Mouse (Mus musculus): ENCODE data around the gene 4930519G04Rik. TPM values are rescaled to one million over a fixed set of nuclear protein-coding genes. Genes with fewer than 3 reads are reported as not detected.
"Not testable (repeated sequence)": the region's sequence is repeated elsewhere in the genome, so short reads cannot be mapped to it uniquely, and the experiment has no call there.

The 4930519G04Rik gene
- total RNA-seq, 2 experiments from 2014 or later, result not detected

DNA sequence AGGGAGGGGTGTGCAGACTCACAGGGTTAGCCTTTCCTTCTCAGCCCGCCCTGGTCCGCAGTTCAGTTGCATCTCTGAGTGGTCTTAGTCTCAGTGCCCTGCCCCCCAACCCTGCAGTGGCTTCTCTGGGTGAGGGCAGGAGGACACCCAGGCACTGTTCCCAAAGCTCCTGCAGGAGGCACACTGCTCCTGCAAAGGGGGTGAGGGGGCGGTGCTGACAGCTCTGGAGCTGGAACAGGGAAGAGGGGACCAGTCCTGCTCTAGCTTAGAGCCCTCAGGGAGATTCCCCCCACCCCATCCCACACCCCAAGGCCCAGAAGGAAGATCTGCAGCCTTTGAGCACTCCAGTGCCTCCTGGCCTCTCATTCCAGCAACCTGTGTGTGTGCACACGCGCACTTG is 10.8 kb upstream of the 4930519G04Rik start:
- intact Hi-C loops (cut with DNase I), result no loop called here

DNA sequence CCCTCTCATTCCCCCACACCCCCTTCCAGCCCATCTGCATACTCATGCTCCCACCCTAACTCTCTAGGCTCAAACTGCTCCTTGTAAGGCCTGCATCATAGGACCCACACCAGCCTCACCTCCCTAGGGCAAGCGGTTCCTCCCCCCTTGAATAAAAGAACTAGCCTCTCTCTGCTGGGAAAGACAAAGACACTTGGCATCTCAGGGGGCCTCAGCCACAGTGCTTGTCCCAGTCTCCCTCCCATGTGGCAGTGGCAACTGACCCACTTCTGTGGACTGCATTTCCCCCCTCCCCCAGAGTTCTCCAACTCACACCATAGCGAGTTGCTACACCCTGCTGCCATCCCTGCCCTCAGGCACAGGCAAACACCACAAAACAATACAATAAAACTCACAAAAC is 9.1 kb upstream of the 4930519G04Rik start:
- DNase-seq (ENCODE audit: extremely low spot score in 1 of 2, low spot score in 2 of 2), result not testable (repeated sequence)

More for the DNA sequence above, 10.8 kb upstream of the 4930519G04Rik start:
- Histone ChIP-seq H3K4me3 (no peak overlapping the region), H3K27ac (no peak overlapping the region)
- no peak for DNase-seq (ENCODE audit: extremely low spot score in 1 of 2, low spot score in 2 of 2)
- no peak for TF ChIP-seq CTCF (IDR thresholded peaks at IDR 0.05)

DNA sequence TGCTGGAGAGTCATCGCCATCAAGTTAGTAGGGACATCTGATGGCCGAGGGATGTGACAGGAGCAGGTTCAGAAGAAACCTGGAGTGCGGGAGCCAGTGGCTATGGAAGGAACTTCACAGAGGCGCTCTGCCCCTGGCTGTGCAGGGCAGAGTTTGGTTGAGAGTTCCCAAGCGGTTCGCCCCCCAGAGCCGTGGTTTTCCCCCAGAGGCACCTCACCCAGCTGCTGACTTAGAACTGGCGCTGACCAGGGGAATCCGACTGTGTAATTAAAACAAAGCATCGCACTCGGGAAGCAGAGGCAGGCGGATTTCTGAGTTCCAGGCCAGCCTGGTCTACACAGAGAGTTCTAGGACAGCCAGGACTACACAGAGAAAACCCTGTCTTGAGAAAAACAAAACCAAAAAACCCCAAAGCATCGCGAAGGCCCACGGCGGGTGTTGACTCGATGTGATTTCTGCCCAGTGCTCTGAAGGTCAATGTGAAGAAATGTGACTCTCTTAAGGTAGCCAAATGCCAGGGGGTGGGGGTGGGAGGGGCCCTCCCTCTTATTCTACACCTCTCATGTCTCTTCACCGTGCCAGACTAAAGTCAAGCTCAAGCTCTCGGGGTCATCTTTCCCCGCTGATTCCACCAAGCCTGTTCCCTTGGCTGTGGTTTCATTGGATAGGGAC is 1.8 kb upstream of the 4930519G04Rik start:
- Histone ChIP-seq H3K4me3 (no peak overlapping the region), H3K27ac (no peak overlapping the region)
- no peak for TF ChIP-seq CTCF (IDR thresholded peaks at IDR 0.05)
- intact Hi-C loops (cut with DNase I), result no loop called here
- no peak for DNase-seq (ENCODE audit: extremely low spot score in 1 of 2, low spot score in 2 of 2)

More for the DNA sequence above, 9.1 kb upstream of the 4930519G04Rik start:
- H3K27ac ChIP-seq; H3K4me3 ChIP-seq; intact Hi-C loops (cut with DNase I): not testable (repeated sequence)

DNA sequence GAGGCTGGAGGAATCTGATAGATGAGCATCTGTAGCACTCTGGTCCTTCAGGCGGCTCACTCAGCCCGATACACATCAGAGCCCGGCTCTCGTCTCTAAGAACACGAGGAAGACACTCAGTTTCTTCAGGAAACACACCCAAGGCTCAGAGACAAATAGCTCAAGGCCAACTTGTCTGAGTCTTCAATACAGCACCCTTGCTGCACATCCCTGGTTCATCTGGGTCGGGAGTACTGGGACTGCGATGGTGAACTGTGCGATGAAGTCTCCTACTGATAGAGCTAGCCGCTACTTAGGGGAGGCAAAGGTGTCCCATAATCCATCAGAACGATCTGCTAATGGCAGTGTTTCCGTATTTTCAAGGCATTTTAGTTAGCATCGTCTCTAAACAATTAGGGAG is 5.1 kb downstream of the 4930519G04Rik start, which contains the start of gene Gm9936:
Gm9936 (minus strand) TSS at position 101 of the 400 bp plus-strand sequence.
- DNase-seq (ENCODE audit: extremely low spot score in 1 of 2, low spot score in 2 of 2), result no peak
- TF ChIP-seq CTCF (IDR thresholded peaks at IDR 0.05), result no peak
- intact Hi-C loops (cut with DNase I), result loop anchor here (2.0 to 5.0 kb wide), 2 partner anchors 34 to 156 kb away; no protein-coding TSS in a partner anchor
- Histone ChIP-seq H3K27ac (no peak within 1 kb of the TSS), H3K4me3 (peak within 1 kb of the TSS; percentile 21)

DNA sequence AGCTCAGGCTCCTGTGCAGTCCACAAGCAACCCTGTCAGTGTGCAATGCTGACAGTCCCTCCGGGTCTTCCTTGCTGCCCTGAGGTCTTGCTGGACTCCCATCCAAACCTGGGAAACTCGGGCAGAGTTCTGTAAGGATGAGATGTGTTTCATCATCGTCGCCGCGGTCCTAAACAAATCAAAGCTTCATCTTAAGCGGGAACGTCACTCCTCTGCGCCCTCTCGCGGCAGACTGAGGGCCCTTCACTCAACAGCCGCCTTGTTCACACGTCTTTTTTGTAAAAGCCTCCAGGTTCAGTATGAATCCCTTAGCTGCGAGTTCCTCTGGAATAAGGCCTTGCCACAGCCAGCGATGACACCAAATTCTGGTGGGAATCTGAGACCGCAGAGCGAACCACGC is 5.8 kb downstream of the 4930519G04Rik start:
- intact Hi-C loops (cut with DNase I), result loop anchor here (2.0 to 5.0 kb wide), 2 partner anchors 34 to 157 kb away; no protein-coding TSS in a partner anchor
- Histone ChIP-seq H3K27ac (no peak overlapping the region), H3K4me3 (peak overlapping the region; percentile 21)
- TF ChIP-seq CTCF (IDR thresholded peaks at IDR 0.05), result peak; percentile 78
- peak; percentile 66 to 68 for DNase-seq (ENCODE audit: extremely low spot score in 1 of 2, low spot score in 2 of 2)

DNA sequence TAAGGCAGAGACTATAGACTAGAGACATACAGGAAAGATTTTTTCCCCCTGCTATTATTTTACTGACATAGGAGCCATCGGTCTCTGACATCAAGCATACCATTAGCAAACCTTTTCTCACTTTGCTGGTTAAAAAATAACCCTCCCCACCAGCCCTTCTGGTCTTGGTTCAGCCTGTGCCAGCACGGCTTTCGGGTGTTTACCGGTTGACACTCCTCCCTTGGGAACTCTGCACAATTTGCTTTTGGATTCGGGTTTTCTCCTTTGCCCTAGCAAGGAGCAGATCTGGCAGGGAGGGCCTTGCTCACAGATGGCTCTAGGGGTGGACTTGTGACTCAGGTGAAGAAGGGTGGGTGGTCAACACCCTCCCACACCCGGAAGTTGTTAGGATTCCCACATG is 8.3 kb downstream of the 4930519G04Rik start:
- intact Hi-C loops (cut with DNase I), result no loop called here
- Histone ChIP-seq H3K27ac (no peak overlapping the region), H3K4me3 (no peak overlapping the region)
- no peak for TF ChIP-seq CTCF (IDR thresholded peaks at IDR 0.05)
- no peak for DNase-seq (ENCODE audit: extremely low spot score in 1 of 2, low spot score in 2 of 2)

DNA sequence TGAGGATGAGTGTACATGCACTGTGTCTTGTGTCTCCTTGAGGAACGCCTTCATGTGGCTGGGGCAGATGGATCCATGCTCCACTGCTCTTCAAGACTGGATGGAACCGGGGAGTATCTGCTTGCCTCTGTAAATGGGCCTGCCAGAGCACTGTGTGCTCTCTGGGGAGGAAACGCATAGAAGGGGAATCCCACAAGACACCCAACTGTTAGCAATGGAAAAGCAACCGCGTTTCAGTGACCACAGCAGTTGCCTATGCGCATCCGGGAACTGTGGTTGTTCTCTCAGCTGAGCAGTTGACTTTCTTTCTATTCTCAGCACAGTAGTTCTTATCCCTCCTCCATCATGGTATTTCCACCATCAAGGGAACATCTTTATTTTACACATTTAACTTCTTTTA is 11.3 kb downstream of the 4930519G04Rik start:
- Histone ChIP-seq H3K4me3 (no peak overlapping the region), H3K27ac (no peak overlapping the region)
- no peak for DNase-seq (ENCODE audit: extremely low spot score in 1 of 2, low spot score in 2 of 2)
- TF ChIP-seq CTCF (IDR thresholded peaks at IDR 0.05), result no peak
- intact Hi-C loops (cut with DNase I), result no loop called here

DNA sequence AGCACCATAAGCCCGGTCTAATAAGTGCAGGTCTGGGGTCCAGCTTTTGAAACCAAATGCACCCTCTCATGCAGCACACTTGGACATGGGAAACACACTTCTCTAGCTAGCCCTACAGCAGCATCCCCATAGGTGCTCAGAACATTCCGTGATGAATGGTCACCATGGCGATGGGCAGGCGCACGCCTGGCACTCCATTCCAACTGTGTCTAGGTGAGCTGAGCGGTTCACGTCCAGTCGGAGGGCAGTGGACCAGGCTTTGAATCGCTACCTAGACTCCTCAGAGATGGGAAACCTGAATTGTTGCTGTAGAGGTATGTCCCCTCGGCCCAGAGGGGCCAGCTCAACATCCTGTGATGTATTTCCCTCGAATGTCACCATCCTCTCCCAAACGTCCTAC is 11.8 kb downstream of the 4930519G04Rik start:
- Histone ChIP-seq H3K4me3 (no peak overlapping the region), H3K27ac (no peak overlapping the region)
- intact Hi-C loops (cut with DNase I), result no loop called here
- TF ChIP-seq CTCF (IDR thresholded peaks at IDR 0.05), result no peak
- DNase-seq (ENCODE audit: extremely low spot score in 1 of 2, low spot score in 2 of 2), result no peak

DNA sequence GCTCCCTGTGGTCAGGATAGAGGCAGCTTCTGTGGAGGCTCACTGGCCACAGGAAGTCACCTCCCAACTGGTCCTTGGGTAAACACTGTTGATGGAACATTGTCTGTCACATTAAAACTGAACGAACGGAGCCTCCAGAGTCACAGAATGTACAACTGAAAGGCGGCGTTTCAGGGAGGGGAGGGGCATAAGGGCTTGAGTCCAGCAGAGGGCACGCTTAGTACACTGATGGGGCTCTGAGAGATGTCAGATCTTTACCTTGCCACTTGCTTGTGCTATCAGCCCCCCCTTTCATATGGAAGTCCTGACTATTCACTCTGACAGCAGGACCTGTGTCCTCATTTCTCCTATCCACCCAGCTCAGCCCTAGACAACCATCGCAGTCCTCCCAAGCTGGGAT is 22.4 kb downstream of the 4930519G04Rik start:
- no peak for DNase-seq (ENCODE audit: extremely low spot score in 1 of 2, low spot score in 2 of 2)
- H3K4me3 ChIP-seq, result no peak overlapping the region
- H3K27ac ChIP-seq, result no peak overlapping the region
- peak; percentile 12 for TF ChIP-seq CTCF (IDR thresholded peaks at IDR 0.05)
- intact Hi-C loops (cut with DNase I), result no loop called here

DNA sequence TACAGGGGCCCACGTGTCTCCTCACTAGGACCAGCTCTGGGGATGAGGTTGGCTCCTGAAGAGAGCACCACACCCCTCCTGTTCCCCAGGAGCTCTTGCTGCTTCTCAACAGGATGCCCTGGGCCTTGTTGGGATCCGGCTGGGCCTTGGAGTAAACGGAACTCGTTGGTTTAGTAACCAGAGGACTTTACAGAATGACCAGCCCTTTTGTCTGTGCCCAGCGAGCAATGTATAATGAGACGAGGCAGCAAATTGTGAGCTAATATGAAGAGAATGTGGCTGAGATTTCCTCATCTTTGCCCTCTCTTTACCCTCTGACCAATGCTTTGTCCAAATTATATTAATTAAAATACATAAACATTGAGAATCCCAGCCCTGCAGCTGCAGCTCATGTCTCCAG is 22.9 kb downstream of the 4930519G04Rik start:
- H3K4me3 ChIP-seq, result no peak overlapping the region
- TF ChIP-seq CTCF (IDR thresholded peaks at IDR 0.05), result no peak
- DNase-seq (ENCODE audit: extremely low spot score in 1 of 2, low spot score in 2 of 2), result no peak
- no peak overlapping the region for H3K27ac ChIP-seq
- intact Hi-C loops (cut with DNase I), result no loop called here

DNA sequence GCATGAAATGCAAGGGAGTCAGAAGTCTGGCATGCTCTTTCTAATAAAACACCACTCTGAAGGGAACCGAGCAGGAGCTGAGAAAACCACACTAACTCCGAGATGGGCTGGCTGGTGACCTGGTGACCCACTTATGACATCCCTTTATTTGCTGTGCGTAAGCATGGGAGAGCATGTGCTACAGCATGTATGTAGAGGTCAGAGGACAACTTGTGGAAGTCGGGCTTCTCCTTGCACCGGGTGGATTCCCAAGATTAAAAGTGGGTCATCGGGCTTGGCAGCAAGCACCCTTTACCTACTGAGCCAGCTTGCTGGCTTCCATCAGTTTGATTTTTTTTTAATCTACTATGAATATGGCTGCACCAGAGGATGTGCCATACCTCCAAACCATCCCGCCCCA is 24.0 kb downstream of the 4930519G04Rik start:
- no peak overlapping the region for H3K27ac ChIP-seq
- no peak for DNase-seq (ENCODE audit: extremely low spot score in 1 of 2, low spot score in 2 of 2)
- intact Hi-C loops (cut with DNase I), result no loop called here
- no peak overlapping the region for H3K4me3 ChIP-seq
- no peak for TF ChIP-seq CTCF (IDR thresholded peaks at IDR 0.05)

DNA sequence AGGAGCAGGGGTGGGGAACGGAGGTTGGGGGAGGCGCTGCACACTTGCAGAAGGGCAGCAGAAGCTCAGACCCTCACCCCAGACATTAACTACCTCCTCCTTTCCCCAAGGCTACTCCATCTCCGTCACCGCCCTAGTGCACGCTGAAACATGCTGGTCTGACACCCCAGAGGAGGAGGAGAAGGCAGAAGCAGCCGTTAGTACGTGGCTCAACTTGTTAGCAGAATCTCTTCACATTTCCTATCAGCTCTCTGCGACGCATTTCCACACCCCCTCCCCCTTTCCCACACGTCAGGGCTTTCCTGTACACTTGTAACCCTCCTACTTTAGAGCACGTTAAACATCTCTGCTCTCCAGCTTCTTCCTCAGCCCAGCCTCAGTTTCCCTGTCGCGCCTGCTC is 25.9 kb downstream of the 4930519G04Rik start:
- TF ChIP-seq CTCF (IDR thresholded peaks at IDR 0.05), result no peak
- no peak for DNase-seq (ENCODE audit: extremely low spot score in 1 of 2, low spot score in 2 of 2)
- intact Hi-C loops (cut with DNase I), result no loop called here
- Histone ChIP-seq H3K4me3 (no peak overlapping the region), H3K27ac (no peak overlapping the region)

DNA sequence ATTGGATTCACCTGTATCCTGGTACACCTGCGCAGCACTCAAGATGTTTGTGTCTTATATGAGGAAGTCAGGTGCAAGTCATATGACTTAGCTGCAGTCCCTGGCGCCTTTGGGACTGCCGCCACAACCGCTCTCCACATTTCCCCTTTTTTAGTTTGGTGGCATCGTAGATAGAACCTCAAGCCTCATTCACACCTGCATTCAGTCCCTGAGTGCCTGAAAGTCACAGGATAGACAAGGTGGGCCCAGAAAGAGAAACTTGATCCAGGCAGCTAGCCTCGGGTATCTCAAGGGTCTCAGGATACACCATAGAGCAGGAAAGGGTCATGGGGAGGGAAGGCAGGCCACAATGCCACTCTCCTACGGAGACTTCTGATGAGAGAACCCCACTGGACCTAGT is 28.9 kb downstream of the 4930519G04Rik start:
- DNase-seq (ENCODE audit: extremely low spot score in 1 of 2, low spot score in 2 of 2); intact Hi-C loops (cut with DNase I); H3K27ac ChIP-seq; H3K4me3 ChIP-seq: not testable (repeated sequence)

Measured in left cerebral cortex, adult 2 months (tissue).